Mouse (Mus musculus) forebrain, embryonic 12.5 days (tissue): ENCODE results near the gene Crebrf. TPM values are rescaled to one million over a fixed set of nuclear protein-coding genes. Genes with fewer than 3 reads are reported as not detected.

Experiments
- ATAC-seq: fragments of 200-750 bp; cut with Nextera tagmentation; 2 replicates; pipeline ENCODE4 v1.8.0; 2017; ENCODE audit warnings: moderate TSS enrichment; ENCODE audit not compliant: low FRiP score
- H3K27ac ChIP-seq: fragments of 300-500 bp; sonication (generic); 2 replicates; pipeline ENCODE4 v1.5.1; 2016; ENCODE audit warnings: mild to moderate bottlenecking
- H3K27me3 ChIP-seq: fragments of 300-500 bp; sonication (generic); 2 replicates; pipeline ENCODE4 v1.6.1; 2016; ENCODE audit warnings: mild to moderate bottlenecking
- H3K36me3 ChIP-seq: fragments of 300-500 bp; sonication (generic); replicated peaks from 2 replicates; pipeline ENCODE4 v1.6.1; 2016; ENCODE audit warnings: mild to moderate bottlenecking
- H3K4me1 ChIP-seq: fragments of 300-500 bp; sonication (generic); 2 replicates; pipeline ENCODE4 v1.6.1; 2016
- H3K4me2 ChIP-seq: fragments of 300-500 bp; sonication (generic); 2 replicates; pipeline ENCODE4 v1.6.1; 2016; ENCODE audit warnings: mild to moderate bottlenecking, moderate library complexity
- H3K4me3 ChIP-seq: fragments of 300-500 bp; sonication (generic); replicated peaks from 2 replicates; pipeline ENCODE4 v1.5.1; 2016; ENCODE audit warnings: mild to moderate bottlenecking
- H3K9ac ChIP-seq: fragments of 300-500 bp; sonication (generic); 2 replicates; pipeline ENCODE4 v1.6.1; 2016; ENCODE audit warnings: mild to moderate bottlenecking
- H3K9me3 ChIP-seq: fragments of 300-500 bp; sonication (generic); 2 replicates; pipeline ENCODE4 v1.6.1; 2016
- WGBS: fragments of 180-500 bp; shearing (Covaris S2); methylation state at CpG from one replicate; pipeline ENCODE4 v1.1.7; 2016; 5-methylcytosine and 5-hydroxymethylcytosine counted together
- polyA plus RNA-seq: library from polyadenylated mRNA; unstranded; fragments of >200 nt; fragmentation: Nextera tagmentation; extraction: Ambion mirVana; gene quantifications from 2 replicates; pipeline ENCODE4 v1.2.1, GENCODE M21; 2016

Gene Crebrf
- polyA plus RNA-seq, 1 experiment from 2014 or later, result 7.6 TPM

DNA sequence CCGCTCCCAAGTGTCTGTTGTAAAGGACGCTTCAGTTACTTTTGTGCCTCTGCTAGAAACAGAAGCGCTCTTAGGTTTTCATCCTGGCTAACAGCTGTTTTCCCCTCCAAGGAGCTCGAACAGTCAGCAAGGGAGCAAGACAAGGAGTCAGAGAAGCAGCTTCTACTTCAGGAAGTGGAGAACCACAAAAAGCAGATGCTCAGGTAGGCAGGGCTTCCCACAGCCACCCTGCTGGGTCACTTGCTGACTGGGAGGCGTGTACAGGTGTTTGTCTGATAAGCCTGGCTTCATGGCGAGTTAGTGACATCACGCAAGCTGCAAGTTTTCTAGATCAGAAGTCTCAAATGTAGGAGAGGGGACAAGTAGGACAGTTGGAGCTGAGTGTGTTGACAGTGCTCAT lies 71.1 kb downstream of the Crebrf start:
- no peak overlapping the region for H3K9ac ChIP-seq
- H3K36me3 ChIP-seq, result peaks cover 66% of the 10 kb centered on the region
- no peak overlapping the region for H3K4me3 ChIP-seq
- H3K9me3 ChIP-seq, result no peaks in the 10 kb centered on the region
- peaks cover 4% of the 10 kb centered on the region for H3K4me1 ChIP-seq
- H3K4me2 ChIP-seq, result no peak overlapping the region
- ATAC-seq, result no peak
- no peaks in the 10 kb centered on the region for H3K27me3 ChIP-seq
- H3K27ac ChIP-seq, result no peak overlapping the region
- WGBS, result 90% methylated on average over 7 of the region's 7 CpGs

DNA sequence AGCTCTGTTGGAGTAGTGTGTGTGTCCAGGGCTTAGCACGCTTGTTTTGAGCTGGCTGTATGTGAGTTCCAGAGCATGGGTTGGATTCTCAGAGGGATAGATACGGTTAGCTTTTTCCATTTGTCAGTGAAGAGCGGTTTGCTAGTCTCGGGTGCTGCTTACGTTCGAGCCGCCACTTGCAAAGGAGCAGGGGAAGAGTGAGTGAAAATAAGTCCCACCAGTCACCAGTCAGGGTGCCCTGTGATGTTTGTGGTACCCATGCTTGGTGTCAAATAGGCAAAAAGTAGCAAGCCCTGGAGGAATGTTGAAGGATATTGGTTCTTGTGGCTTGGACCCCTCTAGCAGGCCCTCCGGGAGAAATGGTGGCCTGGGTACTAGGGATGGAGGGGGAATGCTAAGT lies 73.5 kb downstream of the Crebrf start:
- no peak for ATAC-seq
- H3K4me1 ChIP-seq, result no peaks in the 10 kb centered on the region
- 94% methylated on average over 8 of the region's 8 CpGs for WGBS
- H3K9ac ChIP-seq, result no peak overlapping the region
- no peak overlapping the region for H3K27ac ChIP-seq
- H3K27me3 ChIP-seq, result no peaks in the 10 kb centered on the region
- peaks cover 77% of the 10 kb centered on the region for H3K36me3 ChIP-seq
- no peak overlapping the region for H3K4me3 ChIP-seq
- no peak overlapping the region for H3K4me2 ChIP-seq
- H3K9me3 ChIP-seq, result no peaks in the 10 kb centered on the region

DNA sequence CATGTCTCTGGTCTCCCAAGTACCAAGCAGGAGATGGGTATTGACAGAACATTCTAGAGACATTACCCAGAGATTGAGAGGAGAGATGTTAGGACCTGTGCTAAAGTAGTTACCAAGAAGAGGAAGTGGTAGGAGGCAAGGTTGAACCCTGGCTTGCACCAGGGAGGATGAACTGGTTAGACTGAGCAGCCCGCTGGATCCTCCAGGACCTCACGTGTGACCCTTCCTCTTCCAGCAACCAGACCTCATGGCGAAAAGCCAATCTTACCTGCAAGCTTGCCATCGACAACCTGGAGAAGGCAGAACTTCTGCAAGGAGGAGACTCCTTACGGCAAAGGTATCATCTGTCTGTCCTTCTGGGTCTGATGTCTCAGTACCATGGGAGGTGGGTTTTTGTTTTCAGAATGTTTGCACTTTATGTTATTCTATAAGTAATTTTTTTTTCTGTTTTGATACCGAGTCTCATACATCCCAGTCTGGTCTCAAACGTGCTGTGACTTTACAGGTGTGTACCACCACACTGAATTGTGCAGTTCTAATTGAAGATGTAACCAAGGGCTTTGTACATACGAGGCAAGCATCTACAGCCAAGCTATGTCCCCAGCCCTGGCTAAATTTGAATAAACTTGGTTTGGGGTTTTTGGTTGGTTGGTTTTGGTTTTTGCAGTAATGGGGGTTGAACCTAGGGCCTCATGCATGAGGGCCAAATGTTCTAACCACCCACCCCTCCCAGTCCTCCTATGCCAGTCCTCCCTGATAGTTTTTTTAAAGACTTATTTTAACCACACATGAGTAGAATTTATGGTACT lies 74.2 kb downstream of the Crebrf start:
- no peak overlapping the region for H3K4me3 ChIP-seq
- H3K27ac ChIP-seq, result no peak overlapping the region
- H3K36me3 ChIP-seq, result peaks cover 70% of the 10 kb centered on the region
- WGBS, result 95% methylated on average over 8 of the region's 8 CpGs
- H3K4me1 ChIP-seq, result no peaks in the 10 kb centered on the region
- H3K27me3 ChIP-seq, result no peaks in the 10 kb centered on the region
- H3K9me3 ChIP-seq, result no peaks in the 10 kb centered on the region
- no peak overlapping the region for H3K4me2 ChIP-seq
- ATAC-seq, result no peak
- H3K9ac ChIP-seq, result no peak overlapping the region

DNA sequence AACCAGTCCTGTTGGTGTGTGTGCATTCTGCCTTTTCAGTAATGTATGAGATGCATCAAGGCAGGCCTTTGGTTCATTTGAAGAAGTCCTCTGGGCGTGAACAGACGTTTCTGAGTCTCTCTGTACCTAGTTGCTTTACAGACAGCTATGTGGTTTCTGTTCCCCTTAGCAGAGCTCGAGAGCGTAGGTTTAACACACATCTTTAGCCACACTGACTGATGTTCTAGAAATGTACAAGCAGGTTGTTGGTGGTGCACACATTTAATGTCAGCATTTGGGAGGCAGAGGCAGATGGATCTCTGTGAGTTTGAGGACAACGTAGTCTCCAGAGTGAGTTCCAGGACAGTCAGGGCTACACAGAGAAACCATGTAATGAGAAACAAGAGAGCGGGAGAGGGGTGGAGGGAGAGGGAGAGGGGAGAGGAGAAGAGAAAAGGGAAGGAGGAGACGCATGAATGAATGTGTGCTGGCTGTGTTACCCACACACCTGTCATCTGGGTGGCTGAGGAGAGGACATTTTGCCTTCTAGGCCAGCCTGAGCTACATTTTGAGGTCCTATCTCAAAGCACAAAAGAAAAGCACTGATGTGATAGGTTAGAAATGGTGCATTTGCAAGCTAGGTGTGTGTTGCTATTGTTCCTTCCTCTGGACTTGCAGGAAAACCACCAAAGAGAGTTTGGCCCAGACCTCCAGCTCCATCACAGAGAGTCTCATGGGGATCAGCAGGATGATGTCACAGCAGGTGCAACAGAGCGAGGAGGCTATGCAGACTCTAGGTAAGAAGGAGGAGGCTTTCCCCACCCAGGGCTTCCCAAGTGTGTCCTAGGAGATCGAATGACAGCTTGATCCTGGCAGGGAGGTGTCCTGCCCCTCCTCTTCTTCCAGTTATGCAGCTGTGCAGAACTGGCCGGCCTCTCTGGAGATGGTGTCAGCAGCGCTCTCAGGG lies 75.1 kb downstream of the Crebrf start:
- Histone ChIP-seq H3K4me2 (no peak overlapping the region), H3K9me3 (no peaks in the 10 kb centered on the region), H3K27me3 (no peaks in the 10 kb centered on the region), H3K27ac (no peak overlapping the region), H3K9ac (no peak overlapping the region), H3K4me1 (no peaks in the 10 kb centered on the region), H3K36me3 (peaks cover 69% of the 10 kb centered on the region), H3K4me3 (no peak overlapping the region)
- 94% methylated on average over 11 of the region's 11 CpGs for WGBS
- ATAC-seq, result no peak

DNA sequence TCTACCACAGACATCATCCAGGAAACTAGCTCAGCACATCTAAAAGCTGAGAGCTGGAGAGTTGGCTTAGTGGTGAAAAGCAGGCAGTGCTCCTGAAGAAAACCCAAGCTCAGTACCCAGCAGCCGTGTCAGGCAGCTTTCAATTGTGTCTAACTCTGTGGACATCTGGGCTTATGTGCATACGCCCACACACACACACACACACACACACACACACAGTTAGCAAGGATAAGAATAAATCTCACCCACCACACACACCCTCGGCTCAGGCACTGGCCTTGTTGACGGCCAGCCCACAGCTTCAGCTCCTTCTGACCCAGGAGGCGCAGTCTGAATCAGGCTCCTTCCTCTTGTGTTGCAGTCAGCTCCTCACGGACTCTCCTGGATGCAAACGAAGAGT lies 76.1 kb downstream of the Crebrf start:
- Histone ChIP-seq H3K4me1 (no peaks in the 10 kb centered on the region), H3K36me3 (peaks cover 64% of the 10 kb centered on the region), H3K9me3 (no peaks in the 10 kb centered on the region), H3K27me3 (no peaks in the 10 kb centered on the region), H3K4me2 (no peak overlapping the region), H3K9ac (no peak overlapping the region), H3K27ac (no peak overlapping the region), H3K4me3 (no peak overlapping the region)
- ATAC-seq, result no peak
- WGBS, result 89% methylated on average over 7 of the region's 7 CpGs

DNA sequence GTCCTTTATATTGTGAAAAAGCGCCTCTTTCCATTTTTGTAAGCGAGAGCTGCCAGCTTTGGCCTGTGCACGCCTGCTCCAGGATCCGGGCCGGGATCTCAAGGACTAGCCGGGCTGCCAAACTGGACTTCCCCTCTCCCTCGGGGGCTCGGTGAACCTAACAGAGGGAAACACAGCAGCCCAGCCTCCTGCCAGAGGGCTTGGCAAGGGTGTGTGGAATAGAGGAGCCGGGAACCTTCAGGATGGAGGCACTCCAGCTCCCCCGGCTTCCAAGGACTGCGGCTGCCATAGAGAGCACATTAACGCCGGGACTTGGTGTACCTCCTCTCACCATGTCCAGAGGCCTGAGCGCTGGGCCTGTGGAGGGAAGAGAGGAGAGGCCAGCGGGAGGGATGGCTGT lies 76.6 kb downstream of the Crebrf start:
- no peak overlapping the region for H3K27ac ChIP-seq
- WGBS, result 92% methylated on average over 15 of the region's 15 CpGs
- H3K4me1 ChIP-seq, result no peaks in the 10 kb centered on the region
- no peak overlapping the region for H3K4me2 ChIP-seq
- no peaks in the 10 kb centered on the region for H3K27me3 ChIP-seq
- peaks cover 58% of the 10 kb centered on the region for H3K36me3 ChIP-seq
- no peak for ATAC-seq
- no peak overlapping the region for H3K9ac ChIP-seq
- no peak overlapping the region for H3K4me3 ChIP-seq
- H3K9me3 ChIP-seq, result no peaks in the 10 kb centered on the region

DNA sequence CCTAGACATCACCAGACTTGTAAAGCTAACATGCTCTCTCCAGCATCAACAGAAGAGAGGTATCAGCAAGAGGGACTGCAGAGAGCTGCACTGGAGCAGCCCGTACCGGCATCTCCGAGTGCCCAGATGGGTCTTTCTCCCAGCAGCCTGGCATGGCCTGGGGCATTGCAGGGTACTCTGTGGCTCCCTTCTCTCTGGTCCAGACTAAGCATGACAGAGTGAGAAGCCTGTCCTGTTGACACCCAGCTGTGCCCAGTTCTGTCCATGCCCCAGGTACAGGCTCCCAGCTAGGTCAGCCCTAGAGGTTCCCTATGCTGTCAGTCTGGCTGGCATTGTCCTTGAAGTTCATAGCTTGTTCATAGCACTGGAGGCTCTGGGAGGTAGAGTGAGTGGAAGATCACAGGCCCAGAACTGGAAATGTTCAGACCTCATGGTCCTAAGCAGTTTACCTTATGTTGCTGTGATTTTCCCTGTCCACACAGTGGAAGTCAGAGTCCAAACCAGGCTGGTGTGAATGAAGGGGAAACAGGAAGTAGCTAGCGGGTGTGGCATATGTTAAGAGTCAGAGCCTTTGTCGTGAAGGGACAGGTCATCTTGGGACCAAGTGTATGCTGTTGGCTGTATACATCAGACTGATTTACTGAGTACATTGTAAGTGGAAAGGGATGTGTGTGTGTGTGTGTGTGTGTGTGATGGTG lies 77.8 kb downstream of the Crebrf start:
- Histone ChIP-seq H3K27ac (no peak overlapping the region), H3K4me2 (no peak overlapping the region), H3K27me3 (no peaks in the 10 kb centered on the region), H3K4me1 (no peaks in the 10 kb centered on the region), H3K4me3 (no peak overlapping the region), H3K9ac (no peak overlapping the region), H3K36me3 (peaks cover 52% of the 10 kb centered on the region), H3K9me3 (no peaks in the 10 kb centered on the region)
- WGBS, result 89% methylated on average over 5 of the region's 5 CpGs
- no peak for ATAC-seq

DNA sequence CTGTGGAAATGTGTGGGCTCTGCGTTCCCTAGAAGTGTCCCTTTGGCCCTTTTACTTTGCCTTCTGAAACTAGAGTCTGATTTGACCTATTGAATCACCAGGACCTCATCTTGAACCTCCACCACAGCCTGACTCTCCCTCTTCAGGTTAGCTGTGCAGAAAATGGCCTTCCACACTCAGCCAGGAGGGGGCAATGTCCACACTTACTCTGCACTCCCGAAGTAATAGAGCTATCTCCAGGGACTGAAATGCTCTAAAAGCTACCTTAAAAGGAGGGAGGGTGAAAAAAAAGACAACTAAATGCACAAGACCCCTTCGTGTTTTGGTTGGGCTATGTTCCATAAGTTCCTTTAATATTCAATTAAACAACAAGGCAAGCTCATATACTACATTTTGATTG lies 79.3 kb downstream of the Crebrf start:
- 22% methylated on average over 3 of the region's 3 CpGs for WGBS
- no peak overlapping the region for H3K9ac ChIP-seq
- H3K9me3 ChIP-seq, result no peaks in the 10 kb centered on the region
- H3K4me3 ChIP-seq, result no peak overlapping the region
- H3K4me2 ChIP-seq, result no peak overlapping the region
- H3K27me3 ChIP-seq, result no peaks in the 10 kb centered on the region
- H3K4me1 ChIP-seq, result no peaks in the 10 kb centered on the region
- H3K27ac ChIP-seq, result no peak overlapping the region
- peaks cover 37% of the 10 kb centered on the region for H3K36me3 ChIP-seq
- ATAC-seq, result no peak

DNA sequence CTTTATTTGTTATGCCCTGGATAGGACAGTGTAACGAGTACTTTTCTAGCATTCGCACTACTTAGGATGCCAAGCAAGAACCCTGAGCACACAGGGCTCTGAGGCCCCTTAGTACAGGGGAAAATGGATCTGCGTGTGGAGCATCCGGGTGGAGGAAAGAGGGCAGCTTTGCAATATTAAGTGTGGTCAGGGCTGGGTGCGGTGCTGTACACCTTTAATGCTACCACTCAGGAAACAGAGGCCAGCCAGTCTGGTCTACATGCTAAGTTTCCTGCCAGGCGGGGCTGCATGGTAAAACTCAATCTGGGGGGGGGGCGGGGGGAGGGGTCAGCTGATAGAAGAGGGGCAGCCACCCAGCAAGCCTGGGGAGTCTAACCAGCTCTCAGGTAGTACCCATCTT lies 79.9 kb downstream of the Crebrf start:
- no peak overlapping the region for H3K27ac ChIP-seq
- H3K4me3 ChIP-seq, result no peak overlapping the region
- no peak overlapping the region for H3K9ac ChIP-seq
- H3K9me3 ChIP-seq, result no peaks in the 10 kb centered on the region
- H3K4me1 ChIP-seq, result no peaks in the 10 kb centered on the region
- WGBS, result 82% methylated on average over 7 of the region's 7 CpGs
- H3K27me3 ChIP-seq, result no peaks in the 10 kb centered on the region
- no peak overlapping the region for H3K4me2 ChIP-seq
- no peak for ATAC-seq
- peaks cover 30% of the 10 kb centered on the region for H3K36me3 ChIP-seq

DNA sequence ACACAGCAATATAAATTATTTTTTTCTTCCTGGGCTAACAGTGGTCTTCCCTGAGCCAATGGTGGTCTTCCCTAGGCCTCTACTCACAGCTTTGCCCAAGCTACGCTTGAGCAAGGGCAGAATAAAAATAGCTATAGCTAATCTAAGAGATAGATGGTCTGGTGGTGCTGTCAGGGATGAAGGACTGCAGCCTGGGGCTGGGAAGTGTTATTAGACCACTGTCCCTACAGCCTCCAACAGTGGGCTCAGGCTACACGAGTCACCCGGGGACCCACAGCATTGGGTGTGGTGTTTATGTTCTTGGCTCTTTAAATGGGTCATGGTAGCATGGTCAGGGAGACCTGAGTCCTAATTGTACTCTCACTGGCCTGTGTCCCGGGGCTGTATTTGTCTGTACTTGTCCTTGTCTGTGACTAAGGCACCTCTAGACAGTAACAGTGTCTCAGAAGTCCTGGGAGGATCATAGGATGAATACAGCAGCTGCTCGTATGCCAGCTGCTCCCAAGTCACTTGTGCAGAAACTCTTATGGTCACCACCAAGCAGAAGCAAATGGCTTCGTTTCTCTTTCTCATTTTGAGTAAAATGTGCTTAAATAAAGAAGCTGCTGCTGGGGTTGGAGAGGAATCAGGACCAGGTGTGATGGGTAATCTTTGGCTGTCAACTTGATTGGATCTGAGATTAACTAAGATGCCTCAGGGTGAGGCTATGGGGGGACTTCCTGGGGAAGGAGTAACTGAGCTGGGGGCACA lies 82.1 kb downstream of the Crebrf start:
- Histone ChIP-seq H3K36me3 (peaks cover 8% of the 10 kb centered on the region), H3K4me1 (no peaks in the 10 kb centered on the region), H3K9me3 (no peaks in the 10 kb centered on the region), H3K4me3 (no peak overlapping the region), H3K9ac (no peak overlapping the region), H3K27me3 (no peaks in the 10 kb centered on the region), H3K27ac (no peak overlapping the region), H3K4me2 (no peak overlapping the region)
- no peak for ATAC-seq
- 81% methylated on average over 6 of the region's 6 CpGs for WGBS

DNA sequence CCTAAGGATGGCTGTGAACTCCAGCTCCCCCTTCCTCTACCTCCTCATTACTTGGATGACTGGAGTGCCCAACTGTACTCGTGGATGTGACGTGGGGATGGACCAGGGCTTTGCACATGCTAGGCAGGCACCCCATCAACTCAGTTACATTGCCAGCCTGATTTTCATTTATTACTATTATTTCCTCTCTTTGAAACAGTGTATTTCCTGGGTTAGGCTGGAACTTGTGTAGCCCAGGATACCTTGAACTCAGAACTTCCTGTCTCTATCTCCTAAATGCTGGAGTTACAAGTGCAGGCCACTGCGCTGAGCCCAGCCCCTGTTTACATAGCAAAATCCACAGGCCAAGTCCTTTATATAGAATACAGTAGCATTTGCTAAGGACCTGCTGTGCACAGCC lies 87.4 kb downstream of the Crebrf start:
- 88% methylated on average over 3 of the region's 3 CpGs for WGBS
- no peak for ATAC-seq
- Histone ChIP-seq H3K9me3 (no peaks in the 10 kb centered on the region), H3K4me2 (no peak overlapping the region), H3K4me3 (no peak overlapping the region), H3K9ac (no peak overlapping the region), H3K36me3 (no peaks in the 10 kb centered on the region), H3K27ac (no peak overlapping the region), H3K27me3 (no peaks in the 10 kb centered on the region), H3K4me1 (no peaks in the 10 kb centered on the region)

DNA sequence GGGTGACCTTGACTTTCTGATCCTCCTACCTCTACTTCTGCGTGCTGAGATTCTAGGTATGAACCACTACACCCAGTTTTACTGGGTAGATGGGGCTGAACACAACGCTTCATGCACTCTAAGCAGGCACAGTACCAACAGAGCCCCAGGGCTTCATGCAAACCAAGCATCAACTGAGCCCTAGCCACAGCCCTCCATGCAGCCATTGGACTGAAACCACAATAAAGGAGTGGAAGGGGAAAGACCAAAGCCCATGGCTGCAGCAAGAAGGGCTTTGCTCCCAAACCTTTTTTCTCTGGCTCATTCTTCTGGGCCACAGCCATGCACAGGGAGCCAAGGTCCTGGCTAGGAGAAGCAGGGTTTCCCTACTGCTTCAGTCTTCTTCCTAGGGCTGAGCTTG lies 97.2 kb downstream of the Crebrf start:
- H3K9ac ChIP-seq, result no peak overlapping the region
- H3K36me3 ChIP-seq, result no peaks in the 10 kb centered on the region
- no peak for ATAC-seq
- H3K27ac ChIP-seq, result no peak overlapping the region
- WGBS, result 72% methylated on average over 2 of the region's 2 CpGs
- no peak overlapping the region for H3K4me3 ChIP-seq
- H3K4me2 ChIP-seq, result no peak overlapping the region
- no peaks in the 10 kb centered on the region for H3K4me1 ChIP-seq
- no peaks in the 10 kb centered on the region for H3K9me3 ChIP-seq
- no peaks in the 10 kb centered on the region for H3K27me3 ChIP-seq
